Mouse (Mus musculus): Measurements from ENCODE around the gene Glis3.

GRCm38 (mm10) chr19:28408787-28409186 lies 271.1 kb downstream of the Glis3 start:
- TF ChIP-seq CTCF (IDR thresholded peaks at IDR 0.05; ENCODE audit: insufficient read depth, low read length) (no peak), POLR2A (IDR thresholded peaks at IDR 0.05; ENCODE audit: borderline replicate concordance, extremely low read depth, low read depth, low read length) (no peak)

Measured in lung, adult 2 months (tissue).